Mouse (Mus musculus) G1E (cell line): ENCODE results near the gene Fggy. TPM values are rescaled to one million over a fixed set of nuclear protein-coding genes. Genes with fewer than 3 reads are reported as not detected.

Experiments
- ATAC-seq: 2 replicates; pipeline ENCODE4 v1.8.0; 2016; ENCODE audit warnings: mild to moderate bottlenecking; ENCODE audit not compliant: insufficient number of reproducible peaks, poor library complexity, low FRiP score, severe bottlenecking; ENCODE audit errors: extremely low read depth
- DNase-seq: peaks from one replicate; pipeline ENCODE4 v3.0.0; 2012; ENCODE audit warnings: low spot score
- H3K27me3 ChIP-seq: 2 replicates; pipeline ENCODE4 v1.6.1; 2012; ENCODE audit warnings: mild to moderate bottlenecking, low read length, inconsistent platforms; ENCODE audit not compliant: insufficient read depth
- H3K36me3 ChIP-seq: replicated peaks from 2 replicates; pipeline ENCODE3; 2012; ENCODE audit warnings: mild to moderate bottlenecking, inconsistent platforms
- H3K4me1 ChIP-seq: 2 replicates; pipeline ENCODE4 v1.6.1; 2012; ENCODE audit warnings: low read depth, low read length, inconsistent platforms, mixed read lengths; ENCODE audit not compliant: insufficient read depth
- H3K4me3 ChIP-seq: 2 replicates; pipeline ENCODE4 v1.5.1; 2012; ENCODE audit warnings: low read depth, mild to moderate bottlenecking, inconsistent platforms, low read length, moderate library complexity, mixed read lengths
- H3K9me3 ChIP-seq: replicated peaks from 2 replicates; pipeline ENCODE4 v1.6.1; 2012; ENCODE audit warnings: inconsistent platforms
- CTCF ChIP-seq: IDR thresholded peaks from 2 replicates; pipeline ENCODE4 v1.5.1; 2012; ENCODE audit warnings: low read depth, low read length, inconsistent platforms, mixed read lengths
- GATA1 ChIP-seq: IDR thresholded peaks from 2 replicates; pipeline ENCODE4 v1.6.1; 2012; ENCODE audit warnings: borderline replicate concordance, low read length, inconsistent platforms, mixed read lengths
- GATA2 ChIP-seq: IDR thresholded peaks from 2 replicates; pipeline ENCODE4 v1.6.1; 2012; ENCODE audit warnings: low read depth, low read length, inconsistent platforms, borderline replicate concordance
- POLR2AphosphoS5 ChIP-seq: IDR thresholded peaks from 2 replicates; pipeline ENCODE4 v1.6.1; 2012; ENCODE audit warnings: low read depth, low read length, inconsistent platforms; ENCODE audit not compliant: insufficient replicate concordance
- TAL1 ChIP-seq: conservative IDR thresholded peaks from 2 replicates; pipeline ENCODE4 v1.6.1; 2012; ENCODE audit warnings: low read depth, low read length, inconsistent platforms, mixed read lengths
- polyA plus RNA-seq: library from polyadenylated mRNA; stranded (reverse); fragments of >175 nt; gene quantifications from 2 replicates; pipeline ENCODE4 v1.2.3, GENCODE M21; 2012
- total RNA-seq, 2 experiments: library from RNA; stranded (forward) in 1 of 2; stranded (reverse) in 1 of 2; fragments of 200-1000 nt in 1 of 2; fragments of >200 nt in 1 of 2; fragmentation: Nextera tagmentation in 1 of 2; gene quantifications; 2 replicates each; pipeline ENCODE4 v1.2.3; 2014 to 2017

Fggy gene
- total and polyA plus RNA-seq, 3 experiments, result not detected

GRCm38 (mm10) chr4:95759027-95759731, 201.9 kb downstream of the Fggy start:
- no peaks in the 10 kb centered on the region for H3K27me3 ChIP-seq
- ATAC-seq (no peak), DNase-seq (no peak)
- H3K4me1 ChIP-seq, result no peaks in the 10 kb centered on the region
- TF ChIP-seq TAL1 (no peak), POLR2AphosphoS5 (no peak), GATA1 (no peak), CTCF (no peak), GATA2 (no peak)
- no peak overlapping the region for H3K4me3 ChIP-seq
- H3K36me3 ChIP-seq, result no peaks in the 10 kb centered on the region
- H3K9me3 ChIP-seq, result no peaks in the 10 kb centered on the region; the same call in 1 of the 2 replicates

GRCm38 (mm10) chr4:95765359-95765758, 208.1 kb downstream of the Fggy start:
- no peaks in the 10 kb centered on the region for H3K4me1 ChIP-seq
- TF ChIP-seq CTCF, result no peak
- no peak for TF ChIP-seq GATA2
- TF ChIP-seq TAL1, result no peak
- TF ChIP-seq GATA1, result no peak
- TF ChIP-seq POLR2AphosphoS5, result no peak
- DNase-seq (no peak), ATAC-seq (no peak)
- 0 out of 2 replicates have a peak, but pooled peaks cover 3% of the 10 kb centered on the region for H3K9me3 ChIP-seq
- H3K4me3 ChIP-seq, result no peak overlapping the region
- H3K27me3 ChIP-seq, result no peaks in the 10 kb centered on the region
- no peaks in the 10 kb centered on the region for H3K36me3 ChIP-seq

GRCm38 (mm10) chr4:95770469-95770868, 213.2 kb downstream of the Fggy start:
- H3K4me3 ChIP-seq, result no peak overlapping the region
- H3K9me3 ChIP-seq, result 0 out of 2 replicates have a peak, but pooled peaks cover 3% of the 10 kb centered on the region
- H3K27me3 ChIP-seq, result no peaks in the 10 kb centered on the region
- no peaks in the 10 kb centered on the region for H3K36me3 ChIP-seq
- DNase-seq (no peak), ATAC-seq (no peak)
- TF ChIP-seq POLR2AphosphoS5 (no peak), GATA2 (no peak), CTCF (no peak), GATA1 (no peak), TAL1 (no peak)
- no peaks in the 10 kb centered on the region for H3K4me1 ChIP-seq

- Histone ChIP-seq H3K4me1 (no peaks in the 10 kb centered on the region), H3K9me3 (0 out of 2 replicates have a peak, but pooled peaks cover 3% of the 10 kb centered on the region), H3K27me3 (no peaks in the 10 kb centered on the region), H3K4me3 (no peak overlapping the region), H3K36me3 (no peaks in the 10 kb centered on the region)
- DNase-seq (no peak), ATAC-seq (no peak)
- TF ChIP-seq TAL1 (no peak), POLR2AphosphoS5 (no peak), GATA2 (no peak), GATA1 (no peak), CTCF (no peak)
Measured at GRCm38 (mm10) chr4:95771542-95771941, 214.2 kb downstream of the Fggy start.

GRCm38 (mm10) chr4:95771945-95772344, 214.6 kb downstream of the Fggy start:
- no peaks in the 10 kb centered on the region for H3K27me3 ChIP-seq
- no peak for TF ChIP-seq GATA1
- no peak for TF ChIP-seq POLR2AphosphoS5
- no peak for TF ChIP-seq TAL1
- no peak for TF ChIP-seq GATA2
- no peak for TF ChIP-seq CTCF
- no peak overlapping the region for H3K4me3 ChIP-seq
- DNase-seq, result no peak
- H3K9me3 ChIP-seq, result 0 out of 2 replicates have a peak, but pooled peaks cover 3% of the 10 kb centered on the region
- H3K36me3 ChIP-seq, result no peaks in the 10 kb centered on the region
- H3K4me1 ChIP-seq, result no peaks in the 10 kb centered on the region
- ATAC-seq, result no peak

GRCm38 (mm10) chr4:95772663-95773062, 215.4 kb downstream of the Fggy start:
- no peaks in the 10 kb centered on the region for H3K36me3 ChIP-seq
- no peaks in the 10 kb centered on the region for H3K27me3 ChIP-seq
- no peaks in the 10 kb centered on the region for H3K4me1 ChIP-seq
- DNase-seq (no peak), ATAC-seq (no peak)
- 0 out of 2 replicates have a peak, but pooled peaks cover 3% of the 10 kb centered on the region for H3K9me3 ChIP-seq
- TF ChIP-seq POLR2AphosphoS5 (no peak), GATA1 (no peak), GATA2 (no peak), TAL1 (no peak), CTCF (no peak)
- H3K4me3 ChIP-seq, result no peak overlapping the region
